Mouse (Mus musculus): ENCODE data around the gene Vmn1r76. TPM values are rescaled to one million over a fixed set of nuclear protein-coding genes. Genes with fewer than 3 reads are reported as not detected.

Vmn1r76 gene
- not detected in 2 replicates for polyA plus RNA-seq (2016; fragmentation: Nextera tagmentation; extraction: Ambion mirVana)

- Histone ChIP-seq H3K9ac (no peak within 1 kb of the TSS), H3K9me3 (replicated peaks) (peaks cover 6% of the 10 kb centered on the region), H3K27ac (ENCODE audit: poor library complexity, severe bottlenecking) (no peak within 1 kb of the TSS), H3K27me3 (replicated peaks) (no peaks in the 10 kb centered on the region), H3K4me3 (no peak within 1 kb of the TSS), H3K36me3 (no peaks in the 10 kb centered on the region), H3K4me1 (replicated peaks) (no peaks in the 10 kb centered on the region), H3K4me2 (no peak within 1 kb of the TSS)
- no peak for ATAC-seq (ENCODE audit: insufficient number of reproducible peaks, low FRiP score)
Measured at GRCm38 (mm10) chr7:11938113-11938512, at the start of gene Vmn1r76. Gene Vmn1r76, minus strand, starts transcription at chr7:11938213.

- no peaks in the 10 kb centered on the region for H3K4me1 ChIP-seq (replicated peaks)
- H3K27ac ChIP-seq (ENCODE audit: poor library complexity, severe bottlenecking) = no peak overlapping the region
- H3K9ac ChIP-seq = no peak overlapping the region
- H3K36me3 ChIP-seq = no peaks in the 10 kb centered on the region
- H3K27me3 ChIP-seq (replicated peaks) = no peaks in the 10 kb centered on the region
- no peak overlapping the region for H3K4me3 ChIP-seq
- H3K4me2 ChIP-seq = no peak overlapping the region
- ATAC-seq (ENCODE audit: insufficient number of reproducible peaks, low FRiP score) = no peak
- peaks cover 7% of the 10 kb centered on the region for H3K9me3 ChIP-seq (replicated peaks)
Measured at GRCm38 (mm10) chr7:11972611-11973010, 34.6 kb upstream of the Vmn1r76 start.

GRCm38 (mm10) chr7:11947991-11948390, 10.0 kb upstream of the Vmn1r76 start:
- no peak for ATAC-seq (ENCODE audit: insufficient number of reproducible peaks, low FRiP score)
- 77% methylated on average over 3 of the region's 3 CpGs for WGBS
- Histone ChIP-seq H3K27ac (ENCODE audit: poor library complexity, severe bottlenecking) (no peak overlapping the region), H3K4me3 (no peak overlapping the region), H3K36me3 (no peaks in the 10 kb centered on the region), H3K9ac (no peak overlapping the region), H3K4me1 (replicated peaks) (no peaks in the 10 kb centered on the region), H3K27me3 (replicated peaks) (no peaks in the 10 kb centered on the region), H3K9me3 (replicated peaks) (peaks cover 31% of the 10 kb centered on the region), H3K4me2 (no peak overlapping the region)

GRCm38 (mm10) chr7:11874330-11874729, 63.7 kb downstream of the Vmn1r76 start, which contains the start of gene Vmn1r75:
Gene Vmn1r75, plus strand, starts transcription at chr7:11874630.
- Histone ChIP-seq H3K9me3 (replicated peaks) (no peaks in the 10 kb centered on the region; the same call in none of the 2 replicates), H3K27me3 (replicated peaks) (no peaks in the 10 kb centered on the region)
- ATAC-seq (ENCODE audit: insufficient number of reproducible peaks, low FRiP score) = no peak

More at GRCm38 (mm10) chr7:11874330-11874729, 63.7 kb downstream of the Vmn1r76 start, which contains the start of gene Vmn1r75:
- Histone ChIP-seq H3K27ac (ENCODE audit: poor library complexity, severe bottlenecking) (no peak within 1 kb of the TSS), H3K9ac (no peak within 1 kb of the TSS), H3K4me2 (no peak within 1 kb of the TSS), H3K4me1 (replicated peaks) (no peaks in the 10 kb centered on the region), H3K4me3 (no peak within 1 kb of the TSS), H3K36me3 (no peaks in the 10 kb centered on the region)

Other genes starting within 250 kb of the Vmn1r76 start
- not detected in 2 replicates for gene Vmn1r73, start 207.9 kb downstream of the Vmn1r76 start, polyA plus RNA-seq (2016; fragmentation: Nextera tagmentation; extraction: Ambion mirVana)
- gene Vmn1r74, start 104.2 kb downstream of the Vmn1r76 start, polyA plus RNA-seq (2016; fragmentation: Nextera tagmentation; extraction: Ambion mirVana) = not detected in 2 replicates
- not detected in 2 replicates for gene Vmn1r75, start 63.6 kb downstream of the Vmn1r76 start, polyA plus RNA-seq (2016; fragmentation: Nextera tagmentation; extraction: Ambion mirVana)
- gene Vmn1r77, start 98.5 kb upstream of the Vmn1r76 start, polyA plus RNA-seq (2016; fragmentation: Nextera tagmentation; extraction: Ambion mirVana) = not detected in 2 replicates
- not detected in 2 replicates for gene Vmn1r78, start 212.0 kb upstream of the Vmn1r76 start, polyA plus RNA-seq (2016; fragmentation: Nextera tagmentation; extraction: Ambion mirVana)
- not detected in 2 replicates for gene Vmn1r79, start 233.1 kb upstream of the Vmn1r76 start, polyA plus RNA-seq (2016; fragmentation: Nextera tagmentation; extraction: Ambion mirVana)